Mouse (Mus musculus) adrenal gland, postnatal 36 days (tissue): ENCODE results near the gene Taok1. TPM values are rescaled to one million over a fixed set of nuclear protein-coding genes. Genes with fewer than 3 reads are reported as not detected.

Experiments used
- DNase-seq, 2 experiments: peaks; one replicate each; pipeline ENCODE4 v3.0.0; 2021; ENCODE audit warnings: mixed read lengths in 1 of 2
- total RNA-seq, 2 experiments: library from RNA; stranded (reverse); gene quantifications; 2 replicates each; pipeline ENCODE4 v1.2.3; 2021

Gene Taok1
- total RNA-seq, 2 experiments from 2014 or later, result 59.9 to 60.0 TPM

DNA sequence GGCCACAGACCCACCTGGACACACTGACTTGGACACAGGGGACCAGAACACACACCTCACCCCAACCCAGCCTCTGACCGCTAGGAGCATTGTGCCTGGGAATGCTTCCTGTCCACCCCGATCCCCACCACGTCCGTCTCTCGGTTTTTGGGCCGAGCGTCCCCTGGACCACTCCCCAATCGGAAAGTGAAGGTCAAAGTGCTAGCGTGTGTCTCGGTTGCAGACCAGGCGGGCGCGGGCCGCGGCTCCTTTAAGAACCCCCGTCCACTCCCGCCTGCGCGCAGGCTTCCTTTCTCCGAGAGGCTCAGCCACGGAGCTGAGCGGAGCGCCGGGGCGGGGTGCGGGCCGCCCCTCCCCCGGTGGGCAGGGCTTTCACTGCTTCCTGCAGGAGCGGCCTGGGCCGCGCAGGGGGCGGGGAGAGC is 114.7 kb downstream of the Taok1 start:
- DNase-seq, result peak; percentile 97 to 99

DNA sequence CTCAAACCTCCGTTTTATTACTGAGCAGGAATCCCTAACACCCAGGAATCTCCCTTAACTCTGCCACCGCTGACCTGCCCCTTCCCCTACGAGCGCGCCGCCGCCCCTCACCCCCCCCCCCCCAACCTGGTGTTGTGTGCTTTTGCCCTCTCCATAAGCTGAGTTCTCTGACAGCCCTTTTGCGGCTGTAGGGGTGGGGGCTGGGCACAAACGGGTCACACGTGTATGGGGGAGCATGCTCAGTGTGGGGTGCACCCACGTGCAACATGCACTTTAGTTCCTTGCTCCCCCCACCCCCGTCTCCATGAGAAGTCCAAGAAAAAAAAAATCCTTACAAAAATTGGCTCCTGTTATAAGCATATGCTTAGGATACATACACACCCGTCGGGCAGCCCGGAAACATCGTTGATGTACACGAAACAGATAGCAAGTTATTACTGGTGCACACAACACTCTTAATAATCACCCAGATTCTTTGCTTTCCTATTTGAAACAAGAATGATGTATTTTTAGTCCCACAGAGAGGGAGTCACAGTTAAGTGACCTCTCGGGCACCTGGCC is 115.2 kb downstream of the Taok1 start:
- DNase-seq, result peak in 1 of 2 experiments; percentile 55

DNA sequence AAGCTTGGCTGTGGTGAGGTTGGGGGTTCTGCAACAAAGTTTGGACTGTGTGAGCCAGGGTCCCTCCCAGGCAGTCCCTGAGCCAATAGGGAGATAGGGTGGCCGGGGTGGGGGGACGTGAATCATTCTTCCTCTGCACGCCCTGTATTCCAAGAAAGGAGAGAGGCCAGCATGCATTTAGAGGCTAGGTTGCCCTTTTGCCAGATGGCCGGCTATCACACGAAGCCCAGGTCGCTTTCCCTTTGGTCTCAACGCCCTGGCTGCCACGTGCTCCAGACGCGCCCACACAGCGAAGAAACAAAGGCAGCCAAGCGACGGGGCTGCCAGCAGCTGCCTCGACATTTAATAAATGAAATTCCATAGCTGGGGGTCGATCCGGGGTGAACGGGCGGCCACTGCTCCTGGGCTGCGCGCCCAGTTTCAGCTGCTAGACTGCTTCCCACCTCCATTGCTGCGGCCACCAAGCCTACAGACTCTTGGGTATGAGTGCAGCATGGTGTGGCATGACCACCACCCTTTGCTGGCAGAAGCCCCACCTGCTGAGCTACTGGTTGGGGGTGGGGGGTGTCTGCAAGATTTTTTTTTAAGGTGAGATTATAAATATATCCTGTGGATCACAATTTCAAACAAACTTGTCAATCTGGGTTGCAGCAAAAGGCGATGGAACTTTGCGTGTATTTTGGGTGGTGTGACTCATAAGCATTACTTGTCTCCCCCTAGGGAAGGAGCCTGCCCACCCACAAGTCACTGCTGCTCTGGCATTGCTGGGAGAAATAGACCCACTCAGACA is 115.9 kb downstream of the Taok1 start:
- peak; percentile 70 for DNase-seq

GRCm38 (mm10) chr11:77491123-77491501 is 116.5 kb downstream of the Taok1 start:
- peak; percentile 91 to 94 for DNase-seq

- no peak for DNase-seq
These were observed 117.2 kb downstream of the Taok1 start for GRCm38 (mm10) chr11:77490451-77490850.

DNA sequence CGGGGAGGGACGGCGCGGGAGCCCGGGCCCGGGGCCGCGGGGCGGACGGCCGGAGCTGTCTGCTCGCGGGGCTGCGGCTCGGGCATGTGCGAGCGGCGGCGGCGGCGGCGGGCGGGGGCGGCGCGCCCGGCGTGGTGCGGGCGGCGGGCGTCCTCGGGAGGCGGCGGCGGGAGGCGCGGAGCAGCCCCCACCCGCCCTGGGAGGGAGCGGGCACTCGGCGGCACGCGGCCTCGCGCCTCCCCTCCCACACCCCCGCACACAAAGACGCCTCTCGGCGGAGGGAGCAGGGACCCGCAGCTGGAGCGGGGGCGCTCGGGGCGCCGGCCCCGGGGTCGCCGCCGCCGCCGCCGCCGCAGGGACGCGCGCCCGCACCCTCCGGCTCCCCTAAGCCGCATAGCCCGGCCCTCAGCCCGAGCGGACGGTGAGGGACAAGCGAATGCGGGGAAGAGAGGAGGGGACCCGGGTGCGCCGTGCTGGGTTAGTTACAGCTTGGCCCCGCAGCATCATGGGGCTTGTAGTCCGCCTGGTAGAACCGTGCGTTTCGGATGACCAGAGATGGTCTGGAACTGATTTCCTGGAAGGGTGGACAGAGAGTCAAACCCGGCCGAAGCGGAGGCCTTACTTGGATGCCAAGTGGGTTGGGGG is 117.9 kb downstream of the Taok1 start, which contains the start of gene Ankrd13b:
Ankrd13b (minus strand) TSS at position 88 of the 645 bp plus-strand sequence.
- DNase-seq, result peak; percentile 85 to 89

- DNase-seq, result no peak
These were observed 118.6 kb downstream of the Taok1 start for GRCm38 (mm10) chr11:77488771-77489581.

DNA sequence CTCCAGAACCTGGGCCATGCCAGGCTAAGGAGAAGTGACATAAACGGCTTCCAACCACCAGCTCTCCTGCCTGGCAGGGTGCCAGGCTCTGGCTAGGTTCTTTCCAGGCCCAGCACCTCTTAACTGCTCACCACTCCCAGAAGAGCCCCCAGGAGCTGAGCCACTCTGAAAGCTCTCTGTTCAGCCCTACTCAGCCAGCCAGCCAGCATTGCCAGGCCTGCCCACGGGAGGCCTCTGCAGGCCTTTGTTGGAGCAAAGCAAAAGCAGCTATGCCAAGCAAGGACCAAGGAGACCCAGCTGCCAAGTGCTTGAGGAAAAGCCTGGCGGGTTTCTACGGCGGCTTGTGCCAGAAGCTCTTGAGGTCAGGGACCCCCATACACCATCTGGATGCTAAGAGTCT is 120.8 kb downstream of the Taok1 start:
- DNase-seq, result peak in 1 of 2 experiments; percentile 31

DNA sequence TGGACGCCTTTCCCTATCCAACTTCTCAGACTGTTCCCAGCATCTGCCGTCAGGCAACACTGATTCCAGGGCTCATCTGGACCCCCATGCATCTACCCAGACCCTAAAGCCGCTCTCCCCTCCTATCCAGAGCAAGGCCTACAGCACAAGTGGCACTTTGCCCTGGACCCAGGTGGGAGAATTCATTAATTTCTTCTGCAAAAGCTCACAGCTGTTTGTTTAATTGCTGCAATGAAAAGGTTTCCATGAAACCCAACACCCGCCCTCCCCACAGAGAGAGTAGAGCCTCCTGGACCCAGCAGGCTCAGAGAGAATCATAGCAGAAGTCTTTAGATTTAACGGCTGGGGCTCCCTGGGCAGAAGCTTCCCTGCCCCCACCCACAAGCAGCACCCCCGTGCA is 122.4 kb downstream of the Taok1 start:
- DNase-seq, result no peak

DNA sequence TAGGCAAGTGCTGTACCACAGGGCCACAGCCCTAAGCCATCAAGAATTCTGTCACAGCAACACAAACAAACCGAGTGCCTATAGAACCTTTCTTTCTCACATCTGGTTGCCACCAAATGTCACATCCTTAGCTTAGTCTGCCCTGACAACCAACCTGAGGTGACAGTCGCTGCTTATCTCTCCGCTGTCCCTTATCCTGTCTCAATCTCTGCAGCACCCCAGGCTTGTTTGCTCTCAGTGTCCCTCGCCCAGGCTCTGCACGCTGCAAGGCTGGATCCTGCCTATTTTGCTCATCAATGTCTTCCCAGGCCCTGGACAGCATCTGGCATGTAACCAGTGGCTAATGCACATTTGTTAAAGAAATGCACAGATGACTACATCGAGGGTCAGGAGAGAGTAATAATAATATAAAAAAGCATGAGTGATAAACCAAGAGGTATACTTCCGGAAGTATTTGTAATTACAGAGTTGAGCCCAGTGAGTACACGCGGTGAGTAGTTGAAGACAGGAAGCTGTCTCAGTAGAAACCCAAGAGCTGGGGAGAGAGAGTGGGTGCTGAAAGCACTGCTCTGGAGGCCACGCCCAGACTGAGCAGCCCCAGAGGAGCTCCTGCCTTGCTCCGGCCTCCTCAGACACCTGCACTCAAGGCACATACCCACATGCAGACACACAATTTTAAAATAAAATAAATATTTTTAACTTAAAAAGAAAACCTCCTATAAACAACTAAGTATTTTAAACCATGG is 123.9 kb downstream of the Taok1 start:
- no peak for DNase-seq

DNA sequence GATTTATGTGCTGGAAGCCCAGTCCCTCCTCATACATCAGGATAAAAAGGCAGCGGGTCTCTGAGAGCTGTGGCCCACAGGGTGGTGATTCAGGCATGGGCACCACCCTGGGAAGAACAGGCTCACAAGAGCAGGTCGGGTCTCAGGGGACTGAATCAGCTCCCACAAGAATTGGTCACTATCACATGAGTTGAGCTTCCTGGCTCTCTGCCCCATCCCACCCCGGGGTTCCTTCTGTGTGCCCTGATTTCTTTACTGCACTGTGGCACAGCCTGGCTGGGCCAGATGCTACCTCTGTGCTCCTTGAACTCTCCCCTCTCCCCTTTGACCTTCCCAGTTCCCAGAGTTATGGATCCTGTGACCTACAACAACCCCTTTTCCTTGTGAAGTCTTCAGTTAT is 124.6 kb downstream of the Taok1 start:
- no peak for DNase-seq

Other genes with a start within 250 kb of the Taok1 start
- gene Coro6, start 145.4 kb downstream of the Taok1 start, total RNA-seq, result 1 to 10 TPM in 1 of 2 experiments, under 1 TPM in 1; 0.96 to 1.7 TPM
- gene Ankrd13b, start 118.1 kb downstream of the Taok1 start, total RNA-seq, result 1 to 10 TPM; 5.8 to 6.7 TPM
- gene Git1, start 114.3 kb downstream of the Taok1 start, total RNA-seq, result 10 to 100 TPM; 47.6 to 49.9 TPM
- 10 to 100 TPM; 12.6 to 14.0 TPM for gene Abhd15, start 92.7 kb downstream of the Taok1 start, total RNA-seq
- gene Trp53i13, start 91.8 kb downstream of the Taok1 start, total RNA-seq, result 10 to 100 TPM in 1 of 2 experiments, 1 to 10 TPM in 1; 9.4 to 10.1 TPM
- gene Gm10392, start 88.6 kb downstream of the Taok1 start, total RNA-seq, result not detected
- 10 to 100 TPM; 80.8 to 82.4 TPM for gene Nufip2, start 78.3 kb upstream of the Taok1 start, total RNA-seq
- not detected for gene Cryba1, start 117.5 kb upstream of the Taok1 start, total RNA-seq
- 10 to 100 TPM; 56.7 to 76.3 TPM for gene Myo18a, start 155.4 kb upstream of the Taok1 start, total RNA-seq
- gene Gm10277, start 179.9 kb upstream of the Taok1 start, total RNA-seq, result not detected